Mouse (Mus musculus): ENCODE measurements at regions not wholly inside any gene's neighbourhood (a gene's known extent, or its start where the extent isn't known, plus 50 kb on each side); places are given as distances from the start of the nearest gene placed in this dataset.

DNA sequence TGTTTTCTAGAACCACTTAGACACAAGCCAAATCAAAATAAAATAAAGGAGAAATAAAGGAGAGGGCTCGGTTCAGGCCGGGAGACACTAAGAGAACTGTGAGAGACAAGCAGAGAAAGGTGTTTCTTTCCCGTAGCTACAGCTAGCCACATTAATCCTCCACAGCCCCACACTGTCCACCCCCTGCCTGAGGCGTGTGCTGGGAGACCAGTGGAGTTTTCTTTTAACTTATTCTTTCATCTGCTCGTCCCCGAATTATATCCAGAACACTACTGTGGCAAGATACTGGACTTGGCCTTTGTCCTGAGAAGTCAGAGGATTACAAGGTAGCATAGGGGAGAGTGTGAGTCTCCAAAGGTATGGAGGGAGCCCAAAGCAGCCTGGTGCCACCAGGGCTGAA, 114.4 kb downstream of the Barhl2 start:
- no peaks in the 10 kb centered on the region for H3K36me3 ChIP-seq (ENCODE audit: inconsistent target)
- H3K79me2 ChIP-seq (ENCODE audit: inconsistent target) = no peaks in the 10 kb centered on the region
- no peak overlapping the region for H3K27ac ChIP-seq
- H3K4me3 ChIP-seq (ENCODE audit: inconsistent target) = no peak overlapping the region
- WGBS (ENCODE audit: missing documents) = 37% methylated on average over 6 of the region's 6 CpGs

- H3K27ac ChIP-seq = no peak overlapping the region
- no peak overlapping the region for H3K4me3 ChIP-seq (ENCODE audit: inconsistent target)
- H3K79me2 ChIP-seq (ENCODE audit: inconsistent target) = no peaks in the 10 kb centered on the region
- no peaks in the 10 kb centered on the region for H3K36me3 ChIP-seq (ENCODE audit: inconsistent target)
- 69% methylated on average over 12 of the region's 12 CpGs for WGBS (ENCODE audit: missing documents)
Observed at GRCm38 (mm10) chr5:106341361-106341760, 116.6 kb downstream of the Barhl2 start.

DNA sequence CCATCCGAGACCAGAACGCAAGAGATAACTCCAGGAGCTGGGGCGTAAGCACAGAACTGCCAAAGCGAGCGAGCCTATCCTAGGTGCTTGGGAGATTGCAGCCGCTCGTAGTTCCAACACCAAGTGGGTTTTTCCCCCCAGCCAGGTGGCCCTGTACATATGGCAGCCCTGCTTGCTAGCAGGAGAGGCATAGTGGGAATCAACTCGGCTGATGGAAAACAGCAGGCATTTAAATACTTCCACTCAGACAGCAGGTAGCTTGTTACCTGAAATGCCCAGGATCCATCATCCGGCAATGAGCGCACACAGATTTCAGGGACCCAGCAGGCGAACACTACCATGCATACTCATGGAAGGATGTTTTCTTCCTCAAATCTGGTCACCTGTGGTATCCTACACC, 122.3 kb downstream of the Barhl2 start:
- no peaks in the 10 kb centered on the region for H3K36me3 ChIP-seq (ENCODE audit: inconsistent target)
- no peak overlapping the region for H3K27ac ChIP-seq
- no peak overlapping the region for H3K4me3 ChIP-seq (ENCODE audit: inconsistent target)
- 89% methylated on average over 11 of the region's 11 CpGs for WGBS (ENCODE audit: missing documents)
- no peaks in the 10 kb centered on the region for H3K79me2 ChIP-seq (ENCODE audit: inconsistent target)

DNA sequence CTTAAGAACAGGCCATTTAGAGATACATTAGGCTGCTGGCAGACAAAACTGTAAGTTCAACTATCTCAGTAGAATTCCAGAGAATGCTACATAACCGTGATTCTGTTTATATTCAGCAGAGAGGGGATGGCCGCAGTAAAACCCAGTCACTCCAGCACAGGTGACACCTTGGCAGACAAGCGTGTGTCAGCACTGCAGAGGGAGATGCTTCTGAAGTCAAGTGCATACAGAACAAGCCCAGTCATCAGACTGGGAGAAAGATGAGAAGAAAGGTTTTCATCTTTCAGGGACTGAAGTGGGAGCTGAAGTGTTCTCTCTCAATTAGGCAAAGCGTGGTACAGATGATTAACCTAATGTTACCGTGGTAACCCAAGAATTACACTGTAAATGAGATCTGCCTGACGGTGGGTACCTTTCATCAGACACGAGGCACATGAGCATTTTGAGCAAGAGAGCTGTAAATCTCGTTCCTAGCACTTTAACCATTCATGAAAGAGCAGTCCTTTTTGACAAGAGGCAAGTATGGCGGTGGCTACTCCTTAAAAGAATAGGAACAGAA, 130.3 kb downstream of the Barhl2 start:
- H3K36me3 ChIP-seq (ENCODE audit: inconsistent target) = no peaks in the 10 kb centered on the region
- WGBS (ENCODE audit: missing documents) = 75% methylated on average over 9 of the region's 9 CpGs
- no peak overlapping the region for H3K27ac ChIP-seq
- no peak overlapping the region for H3K4me3 ChIP-seq (ENCODE audit: inconsistent target)
- no peaks in the 10 kb centered on the region for H3K79me2 ChIP-seq (ENCODE audit: inconsistent target)

DNA sequence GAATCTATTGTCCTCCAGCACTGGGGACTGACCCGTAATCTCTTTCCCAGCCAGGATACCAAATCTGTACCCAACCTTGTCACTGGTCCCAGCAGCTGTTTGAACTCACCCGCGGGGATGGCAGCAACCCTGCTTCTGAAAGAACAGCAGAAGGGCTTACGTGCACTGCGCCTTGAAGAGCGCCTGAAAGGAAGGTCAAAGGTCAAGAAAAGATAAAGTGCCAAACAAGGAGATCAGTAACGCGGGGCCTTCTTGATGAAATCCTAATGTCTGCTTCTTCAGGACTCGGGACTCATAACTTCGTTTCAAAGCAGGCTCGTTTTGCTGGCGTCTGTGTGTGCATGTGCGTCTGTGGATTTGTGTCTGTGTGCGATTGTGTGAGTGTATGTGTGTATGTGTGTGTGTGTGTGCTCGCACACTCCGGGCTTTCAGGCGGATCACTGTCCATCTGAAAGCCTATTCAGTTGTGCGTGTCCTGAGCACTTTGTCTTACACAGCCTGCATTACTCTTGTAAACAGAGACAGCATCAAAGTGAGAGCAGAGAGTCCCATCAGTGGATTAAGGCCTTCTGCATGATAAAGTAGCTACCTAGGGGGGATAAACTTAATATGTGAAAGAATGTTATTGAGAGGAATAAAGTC, 135.3 kb downstream of the Barhl2 start:
- Histone ChIP-seq H3K4me3 (ENCODE audit: inconsistent target) (no peak overlapping the region), H3K79me2 (ENCODE audit: inconsistent target) (no peaks in the 10 kb centered on the region), H3K36me3 (ENCODE audit: inconsistent target) (no peaks in the 10 kb centered on the region), H3K27ac (no peak overlapping the region)
- WGBS (ENCODE audit: missing documents) = 82% methylated on average over 17 of the region's 18 CpGs

- Histone ChIP-seq H3K36me3 (ENCODE audit: inconsistent target) (no peaks in the 10 kb centered on the region), H3K79me2 (ENCODE audit: inconsistent target) (no peaks in the 10 kb centered on the region), H3K4me3 (ENCODE audit: inconsistent target) (no peak overlapping the region), H3K27ac (no peak overlapping the region)
- WGBS (ENCODE audit: missing documents) = 73% methylated on average over 3 of the region's 5 CpGs
Observed at GRCm38 (mm10) chr5:106321426-106321825, 136.5 kb downstream of the Barhl2 start.

GRCm38 (mm10) chr5:106321023-106321422, 136.9 kb downstream of the Barhl2 start:
- Histone ChIP-seq H3K27ac (no peak overlapping the region), H3K36me3 (ENCODE audit: inconsistent target) (no peaks in the 10 kb centered on the region), H3K4me3 (ENCODE audit: inconsistent target) (no peak overlapping the region), H3K79me2 (ENCODE audit: inconsistent target) (no peaks in the 10 kb centered on the region)
- 87% methylated on average over 3 of the region's 3 CpGs for WGBS (ENCODE audit: missing documents)

- Histone ChIP-seq H3K79me2 (ENCODE audit: inconsistent target) (no peaks in the 10 kb centered on the region), H3K36me3 (ENCODE audit: inconsistent target) (no peaks in the 10 kb centered on the region), H3K4me3 (ENCODE audit: inconsistent target) (no peak overlapping the region), H3K27ac (no peak overlapping the region)
- 55% methylated on average over 6 of the region's 6 CpGs for WGBS (ENCODE audit: missing documents)
Observed at GRCm38 (mm10) chr5:106320039-106320438, 137.9 kb downstream of the Barhl2 start.

DNA sequence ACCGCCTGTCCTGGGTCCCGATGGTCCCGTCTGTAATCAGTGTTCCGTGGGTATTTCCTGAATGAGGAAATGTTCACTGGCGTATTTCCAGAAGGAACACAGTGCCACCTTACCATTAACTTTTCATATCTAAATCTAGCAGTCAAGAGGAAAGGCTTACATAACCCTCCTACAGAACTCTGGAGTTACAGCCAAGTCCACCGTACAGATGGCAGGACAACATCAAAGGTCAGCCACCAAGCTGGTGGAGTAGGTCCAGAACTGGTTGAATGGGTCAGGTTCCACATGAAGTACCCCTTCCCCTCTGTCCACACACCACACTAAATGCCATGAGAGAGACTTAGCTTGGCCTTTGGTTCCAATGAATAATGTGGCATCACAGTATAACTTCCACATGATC, 139.7 kb downstream of the Barhl2 start:
- 76% methylated on average over 6 of the region's 6 CpGs for WGBS (ENCODE audit: missing documents)
- Histone ChIP-seq H3K79me2 (ENCODE audit: inconsistent target) (no peaks in the 10 kb centered on the region), H3K4me3 (ENCODE audit: inconsistent target) (no peak overlapping the region), H3K36me3 (ENCODE audit: inconsistent target) (no peaks in the 10 kb centered on the region), H3K27ac (no peak overlapping the region)

DNA sequence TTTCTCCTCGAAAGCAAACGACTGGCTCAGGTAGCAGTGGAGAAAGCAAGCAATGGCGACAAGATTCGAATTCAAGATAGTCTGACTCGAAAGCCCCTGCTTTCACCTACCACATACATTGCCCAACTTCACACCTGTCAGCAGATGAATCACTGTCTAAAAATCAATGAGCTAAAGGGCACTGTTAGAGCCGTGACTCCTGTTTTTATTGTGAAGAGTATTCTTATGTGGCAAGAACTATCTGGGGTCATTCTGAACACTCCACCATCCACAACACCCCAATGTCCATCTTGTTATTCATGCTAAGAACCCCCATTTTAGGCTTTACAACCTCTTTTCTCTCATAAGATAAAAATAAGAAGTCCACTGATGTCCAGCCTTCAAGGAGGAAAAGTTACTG, 144.1 kb downstream of the Barhl2 start:
- WGBS (ENCODE audit: missing documents) = 95% methylated on average over 6 of the region's 6 CpGs
- H3K36me3 ChIP-seq (ENCODE audit: inconsistent target) = no peaks in the 10 kb centered on the region
- H3K4me3 ChIP-seq (ENCODE audit: inconsistent target) = no peak overlapping the region
- no peaks in the 10 kb centered on the region for H3K79me2 ChIP-seq (ENCODE audit: inconsistent target)
- no peak overlapping the region for H3K27ac ChIP-seq

- Histone ChIP-seq H3K4me3 (ENCODE audit: inconsistent target) (no peak overlapping the region), H3K36me3 (ENCODE audit: inconsistent target) (no peaks in the 10 kb centered on the region), H3K79me2 (ENCODE audit: inconsistent target) (no peaks in the 10 kb centered on the region), H3K27ac (no peak overlapping the region)
- 49% methylated on average over 4 of the region's 4 CpGs for WGBS (ENCODE audit: missing documents)
Observed at GRCm38 (mm10) chr5:106301372-106301771, 156.6 kb downstream of the Barhl2 start.

DNA sequence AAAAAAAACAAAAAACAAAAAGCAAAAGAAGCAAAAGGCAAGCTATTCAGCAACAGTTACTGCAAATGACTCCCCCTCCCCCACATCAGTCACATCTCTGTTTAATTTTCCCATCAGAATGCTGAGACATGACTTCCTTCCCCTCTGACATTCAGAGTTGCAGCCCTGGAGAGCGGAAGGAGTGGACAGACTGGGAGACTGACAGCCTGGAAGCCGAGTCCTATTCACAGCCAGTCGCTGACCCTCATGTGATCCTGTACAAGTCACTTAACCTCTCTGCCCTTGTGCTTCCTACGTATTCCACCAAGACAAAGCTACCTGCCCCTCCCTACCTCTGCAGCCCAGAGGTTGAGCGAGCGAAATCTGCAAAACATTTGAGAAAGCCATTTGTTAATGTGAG, 161.2 kb downstream of the Barhl2 start:
- 37% methylated on average over 6 of the region's 6 CpGs for WGBS (ENCODE audit: missing documents)
- Histone ChIP-seq H3K79me2 (ENCODE audit: inconsistent target) (no peaks in the 10 kb centered on the region), H3K27ac (no peak overlapping the region), H3K4me3 (ENCODE audit: inconsistent target) (no peak overlapping the region), H3K36me3 (ENCODE audit: inconsistent target) (no peaks in the 10 kb centered on the region)

- WGBS (ENCODE audit: missing documents) = 69% methylated on average over 2 of the region's 2 CpGs
- Histone ChIP-seq H3K36me3 (ENCODE audit: inconsistent target) (no peaks in the 10 kb centered on the region), H3K4me3 (ENCODE audit: inconsistent target) (no peak overlapping the region), H3K79me2 (ENCODE audit: inconsistent target) (no peaks in the 10 kb centered on the region), H3K27ac (no peak overlapping the region)
Observed at GRCm38 (mm10) chr5:106295993-106296392, 162.0 kb downstream of the Barhl2 start.

- Histone ChIP-seq H3K27ac (no peak overlapping the region), H3K79me2 (ENCODE audit: inconsistent target) (no peaks in the 10 kb centered on the region), H3K36me3 (ENCODE audit: inconsistent target) (no peaks in the 10 kb centered on the region), H3K4me3 (ENCODE audit: inconsistent target) (no peak overlapping the region)
- 64% methylated on average over 3 of the region's 3 CpGs for WGBS (ENCODE audit: missing documents)
Observed at GRCm38 (mm10) chr5:106295538-106295937, 162.4 kb downstream of the Barhl2 start.

DNA sequence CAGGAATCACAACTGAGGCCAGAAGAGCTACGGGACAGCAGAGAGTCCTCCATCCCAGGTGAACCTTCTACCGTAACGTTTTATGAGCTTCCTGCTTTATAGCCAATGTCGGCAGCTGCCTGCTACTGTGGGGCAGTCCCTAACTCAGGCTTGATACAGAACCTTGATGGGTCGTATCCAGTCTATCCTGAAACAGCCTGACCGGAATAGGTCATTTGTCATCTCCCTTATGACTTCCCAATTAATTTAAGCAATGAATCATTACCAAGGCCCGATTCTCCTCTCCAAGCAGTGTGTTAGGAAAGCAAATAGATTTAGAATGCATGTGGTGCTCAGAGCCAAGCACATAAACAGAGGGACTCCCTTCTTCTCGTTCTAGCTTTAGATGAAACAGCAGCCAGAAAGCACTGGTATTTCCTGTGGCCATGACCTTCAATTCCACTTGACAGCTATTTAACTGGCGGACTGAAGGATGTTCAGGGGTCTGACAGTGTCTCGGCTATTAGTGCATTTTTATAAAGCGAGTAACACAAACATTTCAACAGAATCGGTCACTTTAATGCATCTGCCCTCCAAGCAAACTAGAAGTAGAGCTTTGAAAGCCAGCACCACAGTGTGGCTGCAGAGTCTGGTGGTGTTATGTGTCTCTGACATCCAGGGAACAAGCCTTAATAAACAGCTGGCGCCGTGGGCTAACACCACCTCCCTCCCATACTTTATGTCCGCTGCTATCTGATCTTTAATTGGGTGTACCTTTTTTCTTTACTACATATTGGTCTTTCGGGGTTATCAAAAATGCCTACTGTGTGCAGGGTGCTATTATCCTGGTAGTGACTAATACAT, 165.4 kb downstream of the Barhl2 start:
- H3K36me3 ChIP-seq (ENCODE audit: inconsistent target) = no peaks in the 10 kb centered on the region
- H3K27ac ChIP-seq = no peak overlapping the region
- no peaks in the 10 kb centered on the region for H3K79me2 ChIP-seq (ENCODE audit: inconsistent target)
- WGBS (ENCODE audit: missing documents) = 75% methylated on average over 16 of the region's 16 CpGs
- H3K4me3 ChIP-seq (ENCODE audit: inconsistent target) = no peak overlapping the region

All from macrophage (primary cell).